ENCODE assay signal across 11 mouse cellular contexts in the genomic region with DNA sequence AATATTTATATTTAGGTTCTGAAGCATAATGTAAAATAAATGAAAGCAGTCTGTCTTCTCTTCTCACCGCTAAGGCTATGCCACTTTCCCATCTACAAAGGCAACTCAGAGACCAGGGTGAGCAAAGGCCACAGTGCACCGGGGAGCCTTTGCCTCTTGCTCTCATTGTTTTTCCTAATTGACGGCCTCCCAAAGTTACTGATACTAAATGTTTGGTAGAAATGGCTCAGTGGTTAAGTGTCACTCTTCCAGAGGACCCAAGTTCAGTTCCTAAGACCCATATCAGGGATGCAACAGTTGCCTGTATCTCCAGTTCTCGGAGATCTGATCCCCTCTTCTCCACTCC.
"Had no signal": no experiment of that assay in that cellular context is flagged by ENCODE, and none has a peak within 500 bp of the region (broad histone marks: within the 10 kb centered on the region; RNA-seq: fewer than 3 reads in every experiment).

No protein-coding gene starts in this region.

- H3K4me3 ChIP-seq: intestine, embryonic 15.5 days; limb, embryonic 12.5 days; liver, embryonic 13.5 days; midbrain, embryonic 15.5 days; neural tube, embryonic 13.5 days had no signal

- ATAC-seq: intestine, embryonic 15.5 days; midbrain, embryonic 15.5 days had no signal

- H3K4me2 ChIP-seq: intestine, embryonic 15.5 days; limb, embryonic 12.5 days; liver, embryonic 13.5 days; midbrain, embryonic 15.5 days; neural tube, embryonic 13.5 days had no signal

- DNase-seq: kidney, postnatal 4 days; liver; liver, embryonic 13.5 days; liver, postnatal 0 days; right cerebral cortex, adult 18-20 months; right cerebral cortex, postnatal 25 days; thymus, postnatal 36 days had no signal

- H3K27ac ChIP-seq: intestine, embryonic 15.5 days; limb, embryonic 12.5 days; liver, embryonic 13.5 days; midbrain, embryonic 15.5 days had no signal

- H3K27me3 ChIP-seq: intestine, embryonic 15.5 days; limb, embryonic 12.5 days; liver, embryonic 13.5 days; midbrain, embryonic 15.5 days; neural tube, embryonic 13.5 days had no signal

- H3K36me3 ChIP-seq: intestine, embryonic 15.5 days; limb, embryonic 12.5 days; liver, embryonic 13.5 days; midbrain, embryonic 15.5 days; neural tube, embryonic 13.5 days had no signal

- H3K9me3 ChIP-seq: intestine, embryonic 15.5 days; limb, embryonic 12.5 days; liver, embryonic 13.5 days; midbrain, embryonic 15.5 days; neural tube, embryonic 13.5 days had no signal

- H3K9ac ChIP-seq: intestine, embryonic 15.5 days; limb, embryonic 12.5 days; liver, embryonic 13.5 days; liver, postnatal 0 days; midbrain, embryonic 15.5 days; neural tube, embryonic 13.5 days had no signal

- H3K4me1 ChIP-seq: intestine, embryonic 15.5 days; liver, embryonic 13.5 days; midbrain, embryonic 15.5 days; neural tube, embryonic 13.5 days had no signal
